Comparison of ENCODE assay signal across 9 mouse cellular contexts in the genomic region with DNA sequence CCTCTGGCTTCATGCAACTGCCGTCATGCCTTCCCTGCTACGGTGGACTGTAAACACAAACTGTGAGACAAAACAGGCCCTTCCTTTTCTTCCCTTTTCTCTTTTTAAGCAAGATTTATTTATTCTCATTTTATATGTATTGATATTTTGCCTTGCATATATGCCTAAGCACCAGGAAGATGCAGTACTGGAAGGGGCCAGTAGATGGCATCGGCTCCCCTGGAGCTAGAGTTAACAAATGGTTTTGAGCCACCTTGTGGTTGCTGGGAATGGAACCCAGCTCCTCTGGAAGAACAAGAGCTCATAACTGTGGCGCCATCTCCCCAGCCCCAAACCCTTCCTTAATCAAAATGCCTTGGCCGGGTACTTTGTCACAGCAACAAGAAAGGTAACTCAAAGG. TPM values are rescaled to one million over a fixed set of nuclear protein-coding genes. Genes with fewer than 3 reads are reported as not detected.
A peak's percentile ranks its signal among the peaks of the same experiment; 100 is the strongest.
DNase-seq lines count a peak whose midpoint lies in the region; ATAC-seq and TF ChIP-seq lines count a peak whose summit lies in the region.
"Had no signal": no experiment of that assay in that cellular context is flagged by ENCODE, and none has a peak within 500 bp of the region (broad histone marks: within the 10 kb centered on the region; RNA-seq: fewer than 3 reads in every experiment).

No protein-coding gene starts in this region.

- WGBS in hindbrain, embryonic 11.5 days = 88% methylated on average over 5 of the region's 5 CpGs
- 92% methylated on average over 5 of the region's 5 CpGs for WGBS in hindbrain, embryonic 12.5 days
- WGBS in spleen, adult 2 months = 84% methylated on average over 5 of the region's 5 CpGs

- no peaks in the 10 kb centered on the region for H3K36me3 ChIP-seq in hindbrain, embryonic 11.5 days (ENCODE audit: control insufficient read depth, insufficient read depth, low read length)
- no peaks in the 10 kb centered on the region for H3K36me3 ChIP-seq in hindbrain, embryonic 12.5 days
- H3K36me3 ChIP-seq in spleen, adult 2 months (ENCODE audit: control insufficient read depth, insufficient read depth, low read length) = no peaks in the 10 kb centered on the region

- H3K9ac ChIP-seq in hindbrain, embryonic 11.5 days (ENCODE audit: low read depth, low read length) = no peak overlapping the region
- no peak overlapping the region for H3K9ac ChIP-seq in hindbrain, embryonic 12.5 days

- no peaks in the 10 kb centered on the region for H3K9me3 ChIP-seq in hindbrain, embryonic 11.5 days (ENCODE audit: control insufficient read depth, low read length)
- no peaks in the 10 kb centered on the region for H3K9me3 ChIP-seq in hindbrain, embryonic 12.5 days (replicated peaks)

- H3K4me3 ChIP-seq in hindbrain, embryonic 11.5 days (ENCODE audit: low read depth, low read length) = no peak overlapping the region
- no peak overlapping the region for H3K4me3 ChIP-seq in hindbrain, embryonic 12.5 days
- H3K4me3 ChIP-seq in spleen, adult 2 months (ENCODE audit: extremely low read depth, insufficient read depth, insufficient read length) = no peak overlapping the region

- TF ChIP-seq POLR2A in spleen, adult 2 months (IDR thresholded peaks at IDR 0.05; ENCODE audit: low read depth, low read length) = no peak

- no peak overlapping the region for H3K27ac ChIP-seq in hindbrain, embryonic 11.5 days (ENCODE audit: low read depth, low read length)
- H3K27ac ChIP-seq in hindbrain, embryonic 12.5 days = no peak overlapping the region
- H3K27ac ChIP-seq in spleen, adult 2 months (ENCODE audit: insufficient read depth, low read length) = no peak overlapping the region

- H3K4me2 ChIP-seq in hindbrain, embryonic 11.5 days (replicated peaks; ENCODE audit: low read depth, low read length) = no peak overlapping the region
- H3K4me2 ChIP-seq in hindbrain, embryonic 12.5 days (replicated peaks) = no peak overlapping the region

- H3K4me1 ChIP-seq in hindbrain, embryonic 11.5 days (replicated peaks; ENCODE audit: control insufficient read depth, insufficient read depth, low read length) = 0 out of 2 replicates have a peak, but pooled peaks cover 2% of the 10 kb centered on the region
- peaks cover 14% of the 10 kb centered on the region for H3K4me1 ChIP-seq in hindbrain, embryonic 12.5 days
- H3K4me1 ChIP-seq in spleen, adult 2 months (ENCODE audit: control insufficient read depth, insufficient read depth, insufficient read length) = no peaks in the 10 kb centered on the region

- no peaks in the 10 kb centered on the region for H3K27me3 ChIP-seq in hindbrain, embryonic 11.5 days (ENCODE audit: control insufficient read depth, insufficient read depth, low read length)
- H3K27me3 ChIP-seq in hindbrain, embryonic 12.5 days = no peaks in the 10 kb centered on the region
- H3K27me3 ChIP-seq in spleen, adult 2 months (ENCODE audit: control insufficient read depth, insufficient read depth, low read length) = no peaks in the 10 kb centered on the region

- peak; percentile 23; the same call in 1 of the 2 replicates for TF ChIP-seq CTCF in spleen, adult 2 months (IDR thresholded peaks at IDR 0.05; ENCODE audit: extremely low read depth, insufficient read depth, insufficient read length, insufficient replicate concordance)

- no peak for ATAC-seq in hindbrain, embryonic 11.5 days (ENCODE audit: low FRiP score)
- no peak for ATAC-seq in hindbrain, embryonic 12.5 days (ENCODE audit: low FRiP score)

- peak; percentile 65 for DNase-seq in hindbrain, embryonic 11.5 days (ENCODE audit: low spot score)
- peak; percentile 69 for DNase-seq in 3T3-L1 (ENCODE audit: low read depth, low spot score)
- peak; percentile 20 for DNase-seq in Muller cell, postnatal 12 days (ENCODE audit: inconsistent ontology term)
- DNase-seq in forelimb bud, embryonic 11.5 days (ENCODE audit: low read depth, low spot score) = peak; percentile 40
- peak in 1 of 2 experiments; percentile 16 for DNase-seq in spleen, adult 2 months (ENCODE audit: low read depth in 1 of 2, low spot score in 2 of 2)
- DNase-seq in left cerebral cortex, adult 9 months (ENCODE audit: low spot score in 2 of 2) = no peak
- no peak for DNase-seq in urinary bladder, postnatal 10 days (ENCODE audit: low spot score)

RNA-seq across cellular contexts. Expression of a gene that starts 12.5 kb away (rescaled TPM):
- not detected in 2 replicates for polyA plus RNA-seq in hindbrain, embryonic 11.5 days (2014; fragmentation: Nextera tagmentation; extraction: Ambion mirVana)
- not detected in 2 replicates for polyA plus RNA-seq in hindbrain, embryonic 12.5 days (2016; fragmentation: Nextera tagmentation; extraction: Ambion mirVana)
- not detected in 2 replicates for polyA plus RNA-seq in spleen, adult 2 months (2012; rRNA removed)
- polyA plus RNA-seq: limb, embryonic 14.5 days had no signal

RNA-seq across cellular contexts. Expression of a gene that starts 29.9 kb away (rescaled TPM):
- 8.0 and 9.2 TPM in 2 replicates for polyA plus RNA-seq in hindbrain, embryonic 11.5 days (2014; fragmentation: Nextera tagmentation; extraction: Ambion mirVana)
- 29.1 and 29.2 TPM in 2 replicates for polyA plus RNA-seq in hindbrain, embryonic 12.5 days (2016; fragmentation: Nextera tagmentation; extraction: Ambion mirVana)
- polyA plus RNA-seq in spleen, adult 2 months (2012; rRNA removed) = 0.29 and 0.32 TPM in 2 replicates

RNA-seq across cellular contexts. Expression of a gene that starts 32.2 kb away (rescaled TPM):
- polyA plus RNA-seq in hindbrain, embryonic 11.5 days (2014; fragmentation: Nextera tagmentation; extraction: Ambion mirVana) = 0.71 and 1.4 TPM in 2 replicates
- 2.7 and 3.0 TPM in 2 replicates for polyA plus RNA-seq in hindbrain, embryonic 12.5 days (2016; fragmentation: Nextera tagmentation; extraction: Ambion mirVana)
- polyA plus RNA-seq in spleen, adult 2 months (2012; rRNA removed) = 1.8 and 2.1 TPM in 2 replicates

RNA-seq across cellular contexts. Expression of a gene that starts 56.6 kb away (rescaled TPM):
- polyA plus RNA-seq in hindbrain, embryonic 11.5 days (2014; fragmentation: Nextera tagmentation; extraction: Ambion mirVana) = 66.7 and 74.5 TPM in 2 replicates
- polyA plus RNA-seq in hindbrain, embryonic 12.5 days (2016; fragmentation: Nextera tagmentation; extraction: Ambion mirVana) = 87.8 and 94.7 TPM in 2 replicates
- 8.5 and 9.0 TPM in 2 replicates for polyA plus RNA-seq in spleen, adult 2 months (2012; rRNA removed)

Comparison
In these comparisons a context has a peak if more than half of its experiments do, and no peak if none do; other contexts are left out.
1. DNase-seq: peak in hindbrain, embryonic 11.5 days (single experiment), 3T3-L1 (single experiment), Muller cell, postnatal 12 days (single experiment) and forelimb bud, embryonic 11.5 days (single experiment); none in left cerebral cortex, adult 9 months (0 of 2) and urinary bladder, postnatal 10 days (single experiment).